Mouse (Mus musculus) stomach, postnatal 0 days (tissue): ENCODE results near the gene Il16.

Experiments used
- CTCF ChIP-seq: IDR thresholded peaks from 2 replicates; pipeline ENCODE4 v1.5.1; 2016; ENCODE audit warnings: antibody characterized with exemption, low read depth, mild to moderate bottlenecking, moderate library complexity
- EP300 ChIP-seq: optimal IDR thresholded peaks from 2 replicates; pipeline ENCODE3; 2016; ENCODE audit warnings: antibody characterized with exemption

- TF ChIP-seq EP300, result no peak
- no peak for TF ChIP-seq CTCF
Observed at GRCm38 (mm10) chr7:83650638-83651037, 94.9 kb downstream of the Il16 start.
